Mouse (Mus musculus) bone marrow, adult 2 months (tissue): ENCODE data around the gene Akap10. TPM values are rescaled to one million over a fixed set of nuclear protein-coding genes. Genes with fewer than 3 reads are reported as not detected.

Source experiments
- H3K27ac ChIP-seq: fragments of 200-500 bp; 2 replicates; pipeline ENCODE4 v1.5.1; 2012; ENCODE audit warnings: low read depth, mild to moderate bottlenecking, control low read depth, inconsistent platforms, low read length; ENCODE audit not compliant: control insufficient read depth, poor library complexity, insufficient read depth
- H3K4me1 ChIP-seq: fragments of 200-500 bp; 2 replicates; pipeline ENCODE4 v1.6.1; 2011; ENCODE audit warnings: low read length; ENCODE audit not compliant: control insufficient read depth, insufficient read depth
- H3K4me3 ChIP-seq: fragments of 200-500 bp; replicated peaks from 2 replicates; pipeline ENCODE3; 2011; ENCODE audit warnings: mild to moderate bottlenecking, low read depth, low read length, control low read depth; ENCODE audit not compliant: control insufficient read depth
- CTCF ChIP-seq: fragments of 200-500 bp; IDR thresholded peaks from 2 replicates; pipeline ENCODE4 v1.5.1; 2011; ENCODE audit warnings: low read length, control low read depth; ENCODE audit not compliant: control insufficient read depth, insufficient read depth
- POLR2A ChIP-seq: fragments of 200-500 bp; IDR thresholded peaks from 2 replicates; pipeline ENCODE4 v1.6.1; 2011; ENCODE audit warnings: low read depth, mild to moderate bottlenecking, control low read depth, low read length, borderline replicate concordance; ENCODE audit not compliant: control insufficient read depth
- WGBS: fragments of 180-500 bp; shearing (Covaris S2); methylation state at CpG from one replicate; pipeline ENCODE4 v1.1.7; 2018; 5-methylcytosine and 5-hydroxymethylcytosine counted together
- polyA plus RNA-seq: library from polyadenylated mRNA; stranded (reverse); fragments of >200 nt; gene quantifications from 2 replicates; pipeline ENCODE4 v1.2.4, GENCODE M21; 2011; ENCODE audit warnings: low replicate concordance; ENCODE audit not compliant: missing spikeins, insufficient read depth, insufficient read length

The Akap10 gene
- polyA plus RNA-seq, 1 experiment = 25.6 TPM

DNA sequence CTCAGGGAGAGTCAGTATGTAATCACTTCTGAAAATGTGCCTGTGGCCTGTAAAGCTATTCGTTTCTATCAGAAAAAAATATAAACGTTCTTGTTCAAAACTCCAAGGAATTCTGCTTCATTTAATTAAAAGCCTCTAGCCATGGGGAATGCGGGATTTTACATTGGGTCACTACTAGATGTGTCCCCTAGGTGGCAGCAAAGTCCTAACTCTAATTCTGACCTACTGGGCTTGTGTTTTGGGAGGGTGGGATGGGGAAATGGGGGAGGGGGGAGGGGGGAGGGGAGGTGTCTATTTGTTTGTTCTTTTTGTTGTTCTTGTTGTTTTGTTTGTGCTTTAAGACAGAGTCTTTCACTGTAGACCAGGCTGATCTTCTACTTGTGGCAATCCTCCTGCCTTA lies 19.3 kb upstream of the Akap10 start:
- TF ChIP-seq POLR2A = no peak
- peak; percentile 23; the same call in 1 of the 2 replicates for TF ChIP-seq CTCF
- no peak overlapping the region for H3K4me3 ChIP-seq
- peaks cover 3% of the 10 kb centered on the region for H3K4me1 ChIP-seq
- H3K27ac ChIP-seq = no peak overlapping the region
- 1% methylated on average over 3 of the region's 3 CpGs for WGBS

DNA sequence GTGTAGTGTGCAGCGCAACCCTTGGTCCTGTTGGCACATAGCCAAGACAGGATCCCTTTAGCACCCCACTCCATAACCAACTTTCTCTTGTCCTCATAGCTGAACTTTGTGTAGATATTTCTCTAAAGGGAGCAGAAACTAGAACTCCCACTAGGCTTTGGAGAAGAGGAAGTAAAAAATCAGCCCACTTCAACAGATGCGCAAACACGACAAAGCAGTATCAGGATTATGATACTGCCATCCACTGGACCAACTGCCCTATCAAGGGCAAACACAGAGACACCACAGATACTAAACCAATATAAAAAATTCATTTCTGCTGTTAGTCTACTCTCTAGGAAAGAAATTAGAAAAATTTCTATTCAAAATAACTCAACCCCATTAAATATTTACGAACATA lies 16.6 kb upstream of the Akap10 start:
- no peak overlapping the region for H3K27ac ChIP-seq
- TF ChIP-seq POLR2A (no peak), CTCF (no peak)
- peaks cover 3% of the 10 kb centered on the region for H3K4me1 ChIP-seq
- H3K4me3 ChIP-seq = no peak overlapping the region
- 47% methylated on average over 4 of the region's 4 CpGs for WGBS

GRCm38 (mm10) chr11:61944417-61944816 lies 14.4 kb upstream of the Akap10 start:
- 42% methylated on average over 9 of the region's 9 CpGs for WGBS
- TF ChIP-seq CTCF (no peak), POLR2A (no peak)
- peaks cover 3% of the 10 kb centered on the region for H3K4me1 ChIP-seq
- no peak overlapping the region for H3K27ac ChIP-seq
- H3K4me3 ChIP-seq = no peak overlapping the region

DNA sequence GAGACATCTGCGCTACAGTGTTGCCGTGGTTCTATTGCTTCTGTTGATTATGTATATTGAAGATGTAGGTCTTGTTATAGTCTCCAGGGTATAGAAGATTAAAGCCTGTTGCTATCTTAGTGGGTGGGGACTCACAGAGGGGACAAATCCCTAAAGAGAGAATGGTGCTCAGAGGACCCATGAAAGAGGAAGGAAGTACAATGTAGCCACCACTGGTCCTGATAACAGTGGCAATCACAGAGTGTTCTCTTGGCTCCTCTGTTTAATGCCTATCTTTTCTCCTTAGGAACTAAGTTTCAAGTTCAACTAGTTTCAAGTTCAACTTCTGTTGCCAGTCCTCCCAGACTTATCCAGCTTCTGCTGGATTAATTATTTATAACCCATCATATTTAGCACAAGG lies 12.9 kb upstream of the Akap10 start:
- 50% methylated on average over 2 of the region's 2 CpGs for WGBS
- peaks cover 3% of the 10 kb centered on the region for H3K4me1 ChIP-seq
- H3K27ac ChIP-seq = no peak overlapping the region
- TF ChIP-seq POLR2A (no peak), CTCF (no peak)
- H3K4me3 ChIP-seq = no peak overlapping the region

DNA sequence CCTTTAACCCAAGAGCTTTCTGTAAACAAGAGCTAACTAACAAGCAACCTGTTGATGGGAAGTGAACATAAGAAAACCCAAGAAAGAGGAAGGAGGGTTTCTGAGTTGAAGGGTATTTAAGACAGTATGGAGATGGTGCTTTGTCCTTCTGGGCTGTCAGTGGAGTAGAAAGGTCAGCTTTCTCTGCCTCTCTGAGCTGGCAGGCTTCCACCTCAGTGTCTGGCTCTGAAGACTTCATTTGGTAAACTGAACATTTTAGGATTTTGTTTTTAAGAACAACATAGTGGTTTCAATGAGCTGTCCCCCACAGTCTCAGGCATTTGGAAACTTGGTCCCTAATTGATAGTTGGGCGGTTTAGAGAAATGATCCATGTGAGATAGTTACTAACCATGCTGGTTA lies 7.7 kb upstream of the Akap10 start:
- no peaks in the 10 kb centered on the region for H3K4me1 ChIP-seq
- no peak overlapping the region for H3K27ac ChIP-seq
- no peak for TF ChIP-seq POLR2A
- no peak for TF ChIP-seq CTCF
- no peak overlapping the region for H3K4me3 ChIP-seq
- 88% methylated on average over 1 of the region's 1 CpGs for WGBS

GRCm38 (mm10) chr11:61930640-61931586 lies 861 bp upstream of the Akap10 start:
- H3K4me1 ChIP-seq = no peaks in the 10 kb centered on the region; the same call in 1 of the 2 replicates
- WGBS = 14% methylated on average over 11 of the region's 11 CpGs
- TF ChIP-seq CTCF = no peak
- H3K4me3 ChIP-seq = peak overlapping the region; percentile 91
- peak overlapping the region; percentile 90 for H3K27ac ChIP-seq

- H3K4me3 ChIP-seq = peak overlapping the region; percentile 91
- no peaks in the 10 kb centered on the region; the same call in 1 of the 2 replicates for H3K4me1 ChIP-seq
- WGBS = under 1% methylated on average over 47 of the region's 47 CpGs
- no peak for TF ChIP-seq POLR2A
- peak overlapping the region; percentile 90 for H3K27ac ChIP-seq
Observed at GRCm38 (mm10) chr11:61929323-61930097, 542 bp downstream of the Akap10 start.

DNA sequence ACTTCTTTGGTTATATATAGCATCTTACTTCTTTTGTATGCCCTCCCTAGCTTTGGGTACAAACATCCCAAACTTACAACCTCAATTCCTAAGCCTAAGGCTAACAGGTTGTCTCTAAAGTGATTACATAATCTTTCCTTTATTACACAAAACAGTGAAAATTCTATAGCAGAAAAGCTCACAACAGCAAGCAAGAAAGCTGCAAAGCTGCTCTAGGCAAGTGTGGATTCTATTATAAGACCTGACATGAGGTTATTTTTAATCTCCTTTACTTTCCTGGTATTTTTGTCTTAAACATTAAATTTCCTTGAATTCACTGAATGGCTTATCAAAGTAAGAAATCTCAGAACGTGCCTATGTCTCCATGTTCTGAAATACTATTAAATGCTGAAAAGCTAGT lies 6.7 kb downstream of the Akap10 start:
- 57% methylated on average over 1 of the region's 1 CpGs for WGBS
- Histone ChIP-seq H3K27ac (no peak overlapping the region), H3K4me3 (no peak overlapping the region), H3K4me1 (no peaks in the 10 kb centered on the region; the same call in 1 of the 2 replicates)
- TF ChIP-seq CTCF (no peak), POLR2A (no peak)
